Mouse (Mus musculus) thymus, adult 18-20 months (tissue): ENCODE measurements around the gene Atp1a2.

ENCODE experiments used
- DNase-seq, 2 experiments: peaks; one replicate each; pipeline ENCODE4 v3.0.0; 2022; ENCODE audit warnings: mixed read lengths in 2 of 2

Gene Atp1a2

DNA sequence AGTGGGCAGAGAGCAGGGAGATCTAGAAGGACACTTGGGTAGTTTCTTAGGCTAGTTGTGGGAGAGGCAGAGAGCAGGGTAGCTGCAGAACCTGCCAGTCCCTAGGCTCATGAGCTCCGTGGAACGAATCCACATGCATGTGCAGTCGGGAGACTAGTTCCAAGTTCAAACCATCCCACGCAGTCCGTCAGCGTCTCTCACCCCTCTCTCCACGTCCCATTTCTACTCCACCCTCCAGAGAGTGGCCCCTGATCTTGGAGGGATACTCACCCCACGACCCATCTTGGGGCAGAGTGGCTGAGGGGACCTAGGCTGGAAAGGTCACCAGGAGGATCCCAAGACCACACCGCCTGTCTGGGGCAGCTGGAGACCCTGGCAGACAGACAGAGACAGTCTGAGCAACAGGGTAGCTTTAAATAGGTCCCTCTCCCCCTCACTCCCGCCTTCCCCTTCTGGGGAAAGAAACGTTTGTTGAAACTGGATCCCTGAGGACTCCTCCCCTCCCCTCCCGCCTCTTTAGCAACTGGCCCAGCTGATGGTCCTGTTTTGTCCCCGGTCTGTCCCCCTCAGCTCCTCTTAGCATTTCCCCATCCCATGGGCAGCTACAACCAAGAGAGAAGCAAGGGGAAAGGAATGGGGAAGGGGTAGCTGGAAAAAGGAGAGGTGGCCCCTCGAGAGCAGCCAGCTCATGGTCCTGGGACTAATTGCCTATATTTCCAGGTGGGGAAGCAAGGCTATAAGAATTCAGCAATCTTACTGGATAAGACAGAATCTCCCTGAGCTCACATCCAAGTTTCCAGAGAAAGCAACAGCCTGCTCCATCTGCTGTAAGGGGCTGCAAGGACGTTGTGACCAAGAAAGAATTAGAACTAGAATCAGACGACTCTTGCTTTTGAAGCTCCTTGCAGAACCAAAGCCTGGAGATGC lies at the start of gene Atp1a2:
Gene Atp1a2, minus strand, starts transcription at position 454 of the 927 bp plus-strand sequence.
- no peak for DNase-seq

DNA sequence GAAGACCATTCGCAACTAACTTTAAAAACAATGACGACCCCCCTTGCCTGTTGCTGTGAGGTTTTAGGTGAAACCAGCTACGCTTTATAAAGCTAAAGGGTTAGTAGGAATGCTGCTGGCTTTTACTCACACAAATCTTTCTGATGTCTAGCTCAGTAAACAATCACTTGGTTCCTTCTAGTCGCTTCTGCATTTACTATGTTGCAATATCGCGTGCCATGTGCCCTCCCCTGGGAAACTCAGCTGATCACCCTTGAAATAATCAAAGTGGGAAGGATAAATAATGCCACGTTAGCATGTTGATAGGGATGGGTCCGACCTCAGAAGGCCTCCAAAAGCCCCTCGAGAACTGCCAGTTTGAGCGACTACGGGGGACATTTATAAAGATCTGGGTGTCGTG lies 49.5 kb upstream of the Atp1a2 start:
- DNase-seq: no peak

DNA sequence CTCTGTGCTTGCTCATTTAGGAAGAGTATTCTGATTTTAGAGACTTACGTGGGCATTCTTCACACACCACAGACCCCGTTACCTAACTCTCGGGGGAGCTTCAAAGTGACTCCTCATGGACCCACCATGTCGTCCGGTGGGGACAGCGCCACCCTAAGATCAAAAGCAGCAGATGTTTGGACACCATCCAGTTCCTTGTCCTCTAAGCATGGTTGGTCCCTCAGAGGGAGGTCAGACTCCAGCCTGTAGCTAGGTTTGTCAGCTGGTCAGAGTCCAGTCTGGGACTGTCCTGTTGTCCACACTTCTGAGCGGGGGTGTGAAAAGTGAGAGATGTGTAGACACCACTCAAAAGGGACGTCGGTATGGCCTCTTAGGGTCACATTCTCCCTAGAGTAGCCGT lies 48.8 kb upstream of the Atp1a2 start:
- DNase-seq: no peak

DNA sequence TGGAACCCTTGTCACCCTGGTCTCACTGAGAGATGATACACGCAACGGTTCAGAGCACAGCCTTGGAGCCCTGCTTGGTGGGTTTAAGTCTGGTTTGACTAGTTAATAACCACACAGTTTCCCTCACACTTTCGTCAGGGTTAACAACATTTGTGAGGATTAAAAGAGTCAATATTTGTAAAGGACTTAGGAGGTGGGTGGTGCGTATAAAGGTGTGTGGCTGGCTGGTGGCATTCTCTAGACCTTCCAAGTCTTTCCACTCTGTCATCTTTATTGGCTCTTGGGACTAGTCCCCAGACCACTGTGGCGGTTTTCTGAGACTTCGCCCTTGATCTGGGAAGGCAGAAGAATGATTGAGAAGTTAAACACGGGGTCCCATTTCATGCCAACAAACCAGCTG lies 47.0 kb upstream of the Atp1a2 start:
- DNase-seq: no peak

DNA sequence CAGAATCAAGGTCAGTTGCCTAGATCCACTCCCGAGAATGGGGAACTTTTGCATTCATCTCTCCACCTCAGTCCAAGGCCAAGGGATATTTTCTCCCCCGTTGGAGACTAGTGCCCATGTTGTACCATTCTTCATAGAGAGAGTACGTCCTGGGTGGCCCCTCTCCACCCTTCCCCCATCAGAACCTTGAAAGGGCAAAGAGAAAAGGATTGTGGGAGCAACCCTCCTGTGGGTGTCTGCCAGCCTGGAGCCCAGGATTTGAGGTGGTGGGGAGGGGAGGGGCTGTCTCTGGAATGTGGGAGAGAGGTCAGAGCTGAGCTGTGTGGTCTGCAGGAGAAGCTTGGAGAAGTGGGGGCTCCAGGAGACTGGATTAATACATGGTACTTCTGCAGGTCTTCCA lies 46.0 kb upstream of the Atp1a2 start:
- DNase-seq: no peak

DNA sequence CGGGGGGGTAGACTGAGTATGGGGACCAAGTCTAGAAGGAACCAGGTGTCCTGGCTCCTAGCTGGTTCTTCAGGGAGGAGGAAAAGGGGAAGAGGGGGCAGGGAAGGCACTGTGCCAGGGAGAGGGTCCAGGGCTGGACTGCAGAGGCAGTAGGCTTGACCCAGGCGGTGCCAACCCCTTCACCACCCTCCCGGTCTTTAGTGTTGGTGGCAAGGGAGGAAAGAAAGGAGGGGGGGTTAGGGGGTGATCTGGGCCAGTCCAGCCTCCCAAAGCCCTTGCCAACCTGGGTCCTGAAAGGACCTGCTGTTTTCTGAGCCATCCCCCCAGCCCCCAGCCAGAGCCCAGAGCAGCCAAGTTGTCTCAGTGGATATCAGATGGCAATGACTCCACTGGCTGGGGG lies 44.9 kb upstream of the Atp1a2 start:
- DNase-seq: no peak

DNA sequence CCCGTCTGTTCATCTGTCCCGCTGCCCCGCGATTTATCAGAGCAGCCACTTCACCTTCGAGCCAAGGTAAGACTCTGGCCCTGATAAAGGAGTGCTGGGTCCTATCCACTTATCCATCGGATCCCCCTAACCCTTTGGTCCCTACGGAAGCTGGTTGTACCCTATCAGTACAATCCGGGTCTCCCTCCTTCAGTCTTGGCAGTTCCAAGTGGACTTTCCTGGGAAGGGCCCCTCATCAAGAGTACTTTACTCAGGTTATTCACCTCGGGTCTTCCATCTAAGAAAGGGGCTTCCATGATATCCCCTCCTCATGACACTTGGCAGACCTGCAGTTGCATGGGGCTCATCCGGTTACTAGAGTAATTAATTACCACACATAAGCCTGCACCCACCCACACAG lies 43.5 kb upstream of the Atp1a2 start:
- no peak for DNase-seq

DNA sequence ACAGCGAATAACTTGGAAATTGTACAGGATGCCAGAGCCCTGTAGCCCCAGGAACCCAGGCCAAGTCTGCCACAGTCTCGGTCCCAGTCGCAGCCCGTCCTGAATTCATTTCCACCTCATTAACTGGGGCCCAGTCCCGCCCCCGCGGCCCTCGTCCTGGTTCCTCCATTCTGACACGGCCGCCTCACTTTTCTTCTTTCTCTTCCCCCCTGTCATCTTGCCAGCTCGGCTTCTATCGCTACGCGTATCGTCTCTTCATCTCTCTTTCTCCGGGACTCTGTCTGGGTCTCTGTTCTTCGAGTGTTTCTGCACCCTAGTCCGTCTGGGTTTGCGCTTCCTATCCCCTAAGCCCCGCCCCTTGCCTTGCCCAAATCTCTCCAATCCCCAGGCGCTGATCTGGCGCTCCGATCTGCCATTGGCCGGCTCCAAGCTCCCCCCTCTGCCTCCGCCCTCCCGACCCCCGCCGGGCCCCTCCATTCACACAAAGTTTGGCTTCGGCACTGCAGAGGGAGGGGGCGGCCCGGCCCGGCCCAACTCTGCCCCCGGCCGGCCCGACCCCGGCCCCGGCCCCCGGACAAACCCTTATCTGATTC lies 43.0 kb upstream of the Atp1a2 start, which contains the start of gene Kcnj10:
Gene Kcnj10, plus strand, starts transcription at position 482 of the 593 bp plus-strand sequence.
- peak; percentile 58 to 67 for DNase-seq

DNA sequence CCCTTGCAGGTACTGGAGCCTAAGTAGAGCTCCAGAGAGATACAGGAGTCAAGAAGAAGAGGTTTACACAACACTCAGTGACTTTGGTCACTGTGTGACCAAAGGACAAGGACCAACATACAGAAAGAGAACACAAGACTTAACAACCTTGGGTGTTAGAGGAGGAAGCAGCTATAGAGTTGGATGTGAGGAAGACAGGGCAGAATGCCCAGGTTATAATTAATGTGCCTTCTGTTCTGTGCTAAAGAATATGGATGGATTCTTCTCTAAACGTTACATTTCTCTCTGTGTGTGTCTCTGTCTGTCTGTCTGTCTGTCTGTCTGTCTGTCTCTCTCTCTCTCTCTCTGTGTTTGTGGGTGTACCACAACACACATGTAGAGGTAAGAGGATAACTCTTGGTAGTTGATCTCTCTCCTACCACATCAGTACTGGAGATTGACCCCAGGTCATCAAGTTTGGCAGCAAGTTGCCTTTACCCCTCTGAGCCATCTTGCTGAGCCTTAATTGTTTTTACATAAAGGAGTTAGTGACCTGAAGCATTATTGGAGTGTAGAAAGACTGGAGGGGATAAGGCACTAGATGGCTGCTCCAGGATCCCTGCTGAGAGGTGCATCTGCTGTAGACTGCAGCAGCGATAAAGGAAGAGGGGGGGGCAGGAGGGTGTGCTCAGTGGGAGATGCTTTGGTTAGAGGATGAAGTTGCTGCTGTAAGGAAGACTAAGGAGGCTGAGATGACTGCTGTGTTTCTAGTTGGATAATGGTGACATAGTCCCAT lies 39.7 kb upstream of the Atp1a2 start:
- no peak for DNase-seq

DNA sequence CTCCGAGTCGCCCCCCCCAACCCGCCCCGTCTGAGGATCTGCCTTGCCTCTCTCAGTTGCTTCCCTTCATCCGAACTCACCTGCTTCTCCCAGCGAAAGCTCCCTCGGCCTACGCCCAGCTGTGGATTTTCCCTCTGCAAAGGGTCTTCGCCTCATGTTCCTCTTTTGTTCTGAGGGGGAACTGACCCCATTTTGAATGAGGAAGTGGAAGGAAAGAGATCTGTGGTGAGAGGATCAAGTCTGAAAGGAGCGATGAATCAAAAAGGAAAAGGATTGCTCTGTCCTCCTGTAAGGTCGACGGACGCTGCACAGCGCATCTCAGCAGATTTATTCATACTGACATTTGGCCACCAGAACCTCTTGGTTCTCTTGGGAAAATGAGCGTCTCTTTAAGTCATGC lies 37.9 kb upstream of the Atp1a2 start:
- DNase-seq: no peak

DNA sequence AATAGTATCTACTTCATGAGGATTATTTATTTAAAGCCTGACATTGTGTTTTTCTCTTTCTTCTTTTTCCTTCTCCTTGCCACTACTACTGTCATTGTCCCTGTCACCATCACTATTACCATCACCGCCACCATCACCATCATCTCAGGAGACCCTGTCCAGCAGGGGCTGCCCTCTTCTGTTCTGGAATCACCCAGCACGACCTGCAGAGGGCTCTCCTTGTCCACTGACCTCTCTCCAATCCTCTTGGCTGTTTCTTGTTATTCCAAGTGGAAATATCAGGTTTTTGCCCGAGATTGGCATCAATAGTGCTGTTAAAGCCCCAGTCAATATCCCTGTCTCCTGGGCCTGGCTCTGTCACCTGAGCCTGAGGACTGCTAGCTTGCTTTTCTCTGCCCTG lies 35.6 kb upstream of the Atp1a2 start:
- DNase-seq: no peak

DNA sequence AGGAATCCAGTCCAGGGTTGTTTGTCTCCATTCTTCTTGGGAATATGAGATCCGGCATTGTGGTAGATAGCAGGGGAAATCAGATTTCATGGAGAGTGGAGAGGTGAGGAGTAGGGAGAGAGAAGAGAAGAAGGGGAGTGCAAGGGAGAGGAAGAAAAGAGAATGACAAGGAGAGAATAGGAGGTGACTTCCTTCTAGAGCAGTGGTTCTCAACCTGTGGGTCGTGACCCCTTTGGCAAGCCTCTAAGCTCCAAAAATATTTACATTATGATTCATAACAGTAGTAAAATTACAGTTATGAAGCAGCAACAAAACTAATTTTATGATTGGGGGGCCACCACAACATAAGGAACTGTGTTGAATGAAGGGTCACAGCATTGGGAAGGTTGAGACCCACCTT lies 35.1 kb upstream of the Atp1a2 start:
- no peak for DNase-seq

DNA sequence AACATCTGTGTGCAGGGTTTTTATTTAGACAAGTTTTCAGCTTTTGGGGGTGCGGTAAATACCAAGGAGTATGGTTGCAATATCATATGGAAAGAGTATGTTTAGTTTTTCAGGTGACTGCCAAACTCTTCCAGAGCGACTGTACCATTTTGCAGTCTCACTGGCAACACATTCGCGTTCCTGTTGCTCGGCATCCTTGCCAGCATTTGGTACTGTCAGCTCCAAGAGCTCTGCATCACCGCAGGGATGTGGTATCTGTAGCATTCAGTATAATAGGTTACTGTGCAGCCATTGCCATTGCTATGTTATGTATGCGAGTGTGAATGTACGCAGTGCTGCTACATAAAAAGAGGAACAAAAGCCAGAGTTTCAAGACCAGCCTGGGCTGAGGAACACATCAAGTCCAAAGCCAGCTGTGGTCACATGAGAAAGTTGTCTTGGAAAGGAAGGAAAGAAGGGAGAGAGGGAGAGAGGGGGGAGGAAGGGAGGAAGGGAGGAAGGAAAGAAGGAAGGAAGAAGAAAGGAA lies 33.6 kb upstream of the Atp1a2 start:
- no peak for DNase-seq

DNA sequence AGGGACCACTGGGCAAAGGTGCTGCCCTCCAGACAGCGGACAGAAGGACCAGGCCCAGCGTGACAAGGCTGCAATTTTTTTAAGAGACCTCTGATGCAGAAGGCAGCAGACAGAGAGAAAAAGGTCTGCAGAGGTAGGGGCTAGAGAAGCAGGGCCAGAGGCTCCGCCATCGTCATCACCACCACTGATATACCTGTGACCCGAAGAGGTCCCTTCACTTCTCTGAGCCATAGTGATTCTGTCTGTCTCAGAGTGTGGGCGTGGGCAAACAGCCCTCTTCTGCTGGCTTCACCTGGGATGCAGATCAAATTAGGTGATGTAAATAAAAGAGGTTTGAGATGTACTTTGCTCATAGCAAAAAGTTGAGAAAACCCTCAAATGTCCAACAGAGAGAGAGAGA lies 31.8 kb upstream of the Atp1a2 start:
- DNase-seq: no peak

DNA sequence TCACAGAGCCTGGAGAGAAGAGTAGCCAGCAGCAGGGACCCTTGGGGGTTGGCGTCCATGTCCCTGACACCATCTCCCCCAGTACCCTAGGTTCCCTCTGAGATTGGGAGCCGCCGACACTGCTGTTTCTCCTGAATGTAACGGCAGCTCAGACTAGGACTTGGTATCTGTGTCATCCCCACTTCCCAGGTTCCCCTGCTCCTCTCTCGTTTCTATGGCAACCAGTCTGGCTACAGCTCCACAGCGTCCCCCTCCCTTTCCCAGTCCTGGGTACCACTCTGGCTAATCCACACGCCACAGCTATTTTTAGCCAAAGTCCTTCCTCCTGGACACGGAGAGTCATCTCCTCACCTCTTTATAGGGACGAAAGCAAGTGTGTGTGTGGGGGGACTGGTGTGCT lies 31.3 kb upstream of the Atp1a2 start, which contains the start of gene Kcnj9:
Gene Kcnj9, minus strand, starts transcription at position 188 of the 400 bp plus-strand sequence.
- DNase-seq: no peak

DNA sequence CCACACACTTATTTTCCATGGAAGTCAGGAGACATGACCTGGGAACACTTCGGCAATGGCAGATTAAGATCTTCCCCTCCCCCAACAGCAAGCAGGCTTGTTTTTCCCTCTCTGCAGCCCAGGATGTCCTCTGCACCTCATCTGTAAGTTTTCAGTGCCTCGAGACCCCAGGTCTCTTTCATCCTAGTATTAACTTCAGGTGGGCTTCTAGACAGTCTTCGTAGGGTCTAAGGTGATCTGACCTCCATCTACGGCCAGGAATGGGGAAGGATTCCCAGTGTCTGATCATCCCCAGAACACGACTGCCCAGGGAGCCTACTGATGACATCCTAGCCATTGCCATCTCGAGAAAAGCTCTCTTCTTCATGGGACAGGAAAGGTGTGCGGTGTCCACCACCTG lies 30.6 kb upstream of the Atp1a2 start:
- DNase-seq: no peak

DNA sequence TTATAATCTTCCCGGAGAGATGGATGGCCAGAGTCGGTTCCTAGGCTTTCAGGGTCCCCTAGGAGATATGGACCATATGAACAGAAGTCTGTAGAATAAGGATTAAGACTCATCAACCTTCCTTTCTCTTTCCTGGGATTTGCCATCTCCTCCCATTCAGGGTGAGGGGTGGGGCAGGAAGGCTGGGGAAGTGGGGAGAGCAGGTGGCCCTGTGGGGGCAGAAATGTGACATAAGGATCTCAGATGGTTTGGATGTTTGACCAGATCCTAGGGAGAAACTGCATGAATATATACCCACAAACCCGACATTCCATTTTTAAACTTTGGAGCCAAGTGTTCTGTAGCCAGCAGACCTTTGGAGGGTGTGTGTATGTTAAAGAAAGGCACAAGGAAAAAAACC lies 30.2 kb upstream of the Atp1a2 start:
- no peak for DNase-seq

DNA sequence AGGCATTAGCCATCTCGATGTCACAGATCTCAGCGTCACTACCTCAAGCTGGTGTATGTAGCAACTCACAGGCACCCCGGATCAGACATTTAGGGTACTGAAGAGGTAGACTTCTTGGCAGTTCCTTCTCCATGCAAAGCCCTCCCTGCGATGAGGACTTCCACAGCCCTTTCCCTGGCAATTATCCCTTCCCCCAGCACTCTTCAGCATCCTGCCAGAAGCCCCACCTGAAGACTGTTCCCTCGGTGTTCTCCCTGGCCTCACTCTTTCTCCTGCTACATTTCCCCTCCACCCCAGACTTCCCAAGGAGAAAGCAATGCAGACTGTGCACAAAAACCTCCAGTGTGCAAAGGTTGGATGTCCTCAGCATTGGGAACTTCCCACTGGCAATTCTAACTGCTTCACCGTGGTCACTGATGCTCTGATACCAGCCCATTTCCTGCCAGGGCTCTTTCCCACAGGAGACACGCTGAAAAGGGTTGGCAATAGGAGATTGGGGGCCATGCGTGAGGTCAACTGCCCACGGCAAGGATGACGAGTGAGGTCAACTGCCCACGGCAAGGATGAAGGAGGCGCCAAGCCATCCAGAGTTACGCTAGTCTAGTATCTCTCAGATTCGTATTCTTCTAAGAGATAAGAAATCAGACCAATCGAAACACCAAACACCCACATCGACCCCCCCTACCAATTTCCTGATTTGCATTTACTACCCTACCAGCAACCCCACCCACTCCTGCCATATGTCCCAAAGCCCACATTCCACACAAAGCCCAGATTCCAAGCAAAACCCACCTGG lies 29.5 kb upstream of the Atp1a2 start:
- no peak for DNase-seq

DNA sequence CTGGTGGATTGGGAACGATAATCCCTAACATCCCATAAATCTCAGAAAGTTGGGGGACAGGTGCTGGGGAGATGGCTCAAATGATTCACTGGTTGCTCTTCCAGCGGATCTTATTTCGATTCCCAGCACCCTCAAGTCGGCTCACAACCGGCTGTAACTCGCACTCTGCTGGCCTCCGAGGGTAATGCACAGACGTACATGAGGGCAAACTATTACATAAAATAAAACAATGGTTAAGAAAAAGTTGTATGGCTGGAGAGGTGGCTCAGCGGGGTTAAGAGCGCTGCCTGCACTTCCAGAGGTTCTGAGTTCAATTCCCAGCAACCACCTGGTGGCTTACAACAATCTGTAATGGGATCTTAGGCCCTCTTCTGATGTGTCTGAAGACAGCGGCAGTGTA lies 28.8 kb upstream of the Atp1a2 start:
- no peak for DNase-seq

DNA sequence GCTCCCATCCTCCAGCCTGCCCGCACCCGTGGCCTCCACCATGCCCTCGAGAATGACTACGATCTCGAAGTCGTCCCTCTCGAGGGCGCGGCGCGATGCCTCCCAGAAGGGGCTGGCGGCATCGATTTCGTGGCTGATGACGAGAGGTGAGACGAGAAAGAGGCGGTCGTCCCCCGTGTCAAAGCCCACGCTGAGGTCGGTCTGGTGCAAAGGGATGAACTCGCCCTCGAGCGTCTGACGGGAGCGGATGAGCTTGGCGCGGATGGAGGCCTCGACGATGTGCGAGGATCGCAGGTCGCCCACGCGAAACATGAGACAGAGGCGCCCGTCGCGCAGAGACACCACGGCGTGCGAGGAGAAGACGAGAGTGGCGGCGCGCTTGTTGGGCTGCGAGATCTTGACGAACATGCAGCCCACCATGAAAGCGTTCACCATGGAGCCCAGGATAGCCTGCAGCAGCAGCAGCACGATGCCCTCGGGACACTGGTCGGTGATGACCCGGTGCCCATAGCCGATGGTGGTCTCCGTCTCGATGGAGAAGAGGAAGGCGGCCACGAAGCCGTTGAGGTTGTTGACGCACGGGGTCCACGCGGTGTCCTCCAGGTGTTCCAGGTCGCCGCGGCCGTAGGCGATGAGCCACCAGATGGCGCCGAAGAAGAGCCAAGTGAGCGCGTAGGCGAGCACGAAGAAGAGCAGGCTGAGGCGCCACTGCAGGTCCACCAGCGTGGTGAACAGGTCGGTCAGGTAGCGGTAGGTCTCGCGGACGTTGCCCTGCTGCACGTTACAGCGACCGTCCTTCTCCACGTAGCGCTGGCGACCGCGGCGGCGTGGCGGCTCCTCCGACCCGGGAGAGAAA lies 28.0 kb upstream of the Atp1a2 start:
- peak; percentile 54 to 55 for DNase-seq

DNA sequence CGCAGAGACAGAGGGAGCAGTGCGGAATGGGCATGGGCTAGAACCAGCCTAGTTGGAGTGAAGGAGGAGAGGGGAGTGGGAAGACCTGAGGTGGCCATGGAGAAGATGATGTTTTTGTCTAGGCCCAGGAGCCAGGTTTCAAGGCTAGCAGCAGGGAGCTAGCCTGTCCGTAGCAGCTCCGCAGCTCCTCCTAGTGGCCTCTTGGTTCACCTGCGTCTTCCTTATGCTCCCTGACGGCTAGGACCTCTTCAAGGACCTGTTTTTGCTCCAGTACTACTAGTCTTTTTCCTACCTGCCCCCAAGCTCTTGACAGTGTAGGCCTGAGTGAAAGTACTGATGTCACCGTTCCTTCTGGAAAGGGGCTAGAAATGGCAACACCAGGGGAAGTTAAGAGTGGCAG lies 26.9 kb upstream of the Atp1a2 start:
- DNase-seq: peak in 1 of 2 experiments; percentile 33
